Mouse (Mus musculus): ENCODE measurements at regions not wholly inside any gene's neighbourhood (a gene's known extent, or its start where the extent isn't known, plus 50 kb on each side); places are given as distances from the start of the nearest gene placed in this dataset.

DNA sequence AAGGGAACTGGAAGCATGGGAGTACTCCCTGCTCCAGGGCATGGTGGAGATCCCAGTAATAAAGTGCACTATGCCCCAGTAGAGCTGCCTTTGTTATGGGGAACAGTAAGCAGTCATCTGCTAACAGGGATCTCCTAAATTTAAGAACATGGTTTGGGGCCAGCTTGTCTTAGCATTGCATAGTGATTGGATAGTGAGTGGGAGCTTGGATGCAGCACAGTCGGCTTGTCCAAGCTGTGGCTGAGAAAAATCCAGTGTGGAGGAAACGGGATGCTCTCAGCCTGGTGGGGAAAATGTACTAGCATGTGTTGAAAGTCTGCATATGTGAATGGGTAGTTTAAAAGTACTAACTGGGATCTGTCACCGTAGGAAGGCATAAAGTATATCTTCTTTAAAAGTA is 326.6 kb upstream of the Apob start:
- DNase-seq (ENCODE audit: low spot score): no peak

DNA sequence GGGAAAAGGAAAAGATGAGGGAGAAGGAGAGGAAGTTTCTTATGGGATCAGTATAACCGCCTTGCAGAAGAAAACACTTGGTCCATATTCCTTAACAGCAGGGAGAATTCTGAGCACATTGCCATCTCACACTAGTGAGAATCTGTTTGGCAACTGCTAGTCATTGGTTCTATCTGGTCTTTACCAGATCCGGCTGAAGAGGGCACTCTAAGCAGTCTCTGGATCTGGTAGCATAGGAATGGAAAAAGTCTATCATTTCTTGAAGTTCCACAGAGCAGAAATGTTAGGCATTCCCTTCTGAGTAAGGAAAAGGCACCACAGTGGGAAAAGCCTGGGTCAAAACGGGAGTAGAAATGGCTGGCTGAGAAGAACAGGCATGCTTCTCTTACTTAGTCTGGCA is 315.4 kb upstream of the Apob start:
- DNase-seq (ENCODE audit: low spot score): no peak

DNA sequence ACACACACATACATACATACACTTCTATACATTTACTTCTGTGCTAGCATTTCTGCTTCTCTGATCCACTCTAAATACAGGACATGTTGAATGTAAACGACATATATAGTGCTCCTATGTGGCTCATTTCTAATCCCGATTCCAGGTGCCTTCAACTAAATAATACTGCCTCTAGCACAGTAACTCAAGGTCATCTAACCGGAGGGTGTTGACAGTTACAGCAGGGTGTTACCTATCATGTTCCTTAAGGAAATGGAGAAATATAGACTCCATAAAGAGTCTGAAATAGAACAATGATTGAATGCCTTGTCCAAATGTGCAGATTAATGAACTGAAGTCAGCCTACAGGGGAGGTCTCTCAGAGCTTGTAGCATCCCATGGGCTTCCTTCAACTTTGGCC is 307.3 kb upstream of the Apob start:
- no peak for DNase-seq (ENCODE audit: low spot score)

DNA sequence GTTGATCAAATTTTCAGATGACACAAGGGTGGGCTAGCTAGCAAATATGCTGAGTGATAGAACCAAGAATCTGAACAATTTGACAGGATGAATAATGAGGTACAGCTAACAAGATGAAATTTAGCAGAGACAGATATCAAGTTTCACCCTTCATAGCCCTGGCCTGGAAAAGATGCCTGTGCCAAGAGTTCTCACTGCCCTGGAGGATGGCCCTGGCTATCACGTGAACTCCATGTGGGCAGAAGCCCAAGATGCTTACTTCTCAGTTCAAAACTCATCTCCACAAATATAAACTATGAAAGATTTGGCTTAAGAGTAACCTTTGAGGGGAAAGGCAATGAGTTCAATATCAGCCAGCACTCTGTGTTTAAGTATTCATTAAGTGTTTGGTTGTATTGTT is 306.9 kb upstream of the Apob start:
- DNase-seq (ENCODE audit: low spot score): no peak

DNA sequence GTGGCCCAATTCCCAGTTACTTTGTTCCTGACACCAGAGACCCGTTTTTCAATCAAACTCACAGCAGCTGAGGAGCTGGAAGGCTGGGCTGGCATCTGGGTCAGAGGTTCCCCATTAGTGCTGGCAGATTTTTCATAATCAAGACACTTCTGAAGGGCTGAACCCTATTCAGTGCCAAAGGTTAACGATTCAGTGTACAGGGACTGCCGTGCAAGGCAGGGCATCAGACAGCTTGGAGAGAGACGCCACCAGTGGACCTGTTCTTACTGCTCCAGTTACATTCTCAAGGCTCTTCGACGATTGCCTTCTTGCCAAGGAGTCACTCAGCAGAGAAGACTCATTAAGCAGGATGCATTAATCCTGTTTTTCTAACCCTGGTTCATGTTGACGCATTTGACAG is 285.5 kb upstream of the Apob start:
- DNase-seq (ENCODE audit: low spot score): no peak

DNA sequence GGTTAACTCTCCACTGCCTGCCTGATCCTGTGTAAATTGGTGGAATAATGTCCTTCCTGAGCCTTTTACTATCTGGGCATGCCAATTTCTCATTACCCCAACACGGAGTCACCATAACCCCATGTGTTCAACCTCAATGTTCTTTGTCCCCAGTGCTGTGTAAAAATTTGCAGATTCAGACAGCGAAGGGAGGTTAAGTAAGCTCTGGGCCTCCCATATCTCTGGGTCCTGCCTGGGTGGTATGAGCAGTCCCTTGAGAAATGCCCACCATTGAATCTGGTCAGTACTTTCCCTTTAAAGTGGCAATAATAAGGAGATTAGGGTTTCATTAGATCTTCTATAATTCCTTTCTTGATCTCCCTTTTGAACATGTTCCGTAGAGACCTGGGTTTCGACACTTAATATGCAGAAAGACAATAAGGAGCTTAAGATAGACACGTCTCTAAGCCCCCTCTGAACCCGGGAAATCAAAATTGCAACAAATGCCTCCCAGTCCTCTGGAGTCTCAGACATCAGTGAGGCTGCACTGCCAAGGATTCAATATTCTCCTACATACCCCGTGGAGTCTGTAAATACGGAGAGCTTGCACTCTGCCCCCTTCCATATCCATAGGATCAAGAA is 279.0 kb upstream of the Apob start:
- DNase-seq (ENCODE audit: low spot score): no peak

DNA sequence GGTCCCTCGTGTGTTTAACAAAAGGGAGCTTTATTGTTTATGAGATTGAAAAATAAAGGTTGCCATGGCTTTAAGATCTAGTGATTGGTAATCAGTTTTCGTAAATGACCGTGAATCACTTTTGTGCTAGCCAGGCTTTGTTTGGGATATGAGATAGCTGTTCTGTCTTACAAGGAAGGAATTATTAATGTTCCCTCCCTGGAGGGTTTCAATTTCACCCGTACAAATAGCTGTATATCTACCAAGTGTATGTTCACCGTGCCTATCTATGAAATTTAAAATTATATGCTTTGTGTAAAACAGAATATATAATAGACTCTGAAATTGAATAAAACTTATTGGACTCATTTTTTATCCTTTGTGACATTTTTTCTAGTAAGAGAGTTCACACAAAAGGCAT is 268.3 kb upstream of the Apob start:
- DNase-seq (ENCODE audit: low spot score): no peak

DNA sequence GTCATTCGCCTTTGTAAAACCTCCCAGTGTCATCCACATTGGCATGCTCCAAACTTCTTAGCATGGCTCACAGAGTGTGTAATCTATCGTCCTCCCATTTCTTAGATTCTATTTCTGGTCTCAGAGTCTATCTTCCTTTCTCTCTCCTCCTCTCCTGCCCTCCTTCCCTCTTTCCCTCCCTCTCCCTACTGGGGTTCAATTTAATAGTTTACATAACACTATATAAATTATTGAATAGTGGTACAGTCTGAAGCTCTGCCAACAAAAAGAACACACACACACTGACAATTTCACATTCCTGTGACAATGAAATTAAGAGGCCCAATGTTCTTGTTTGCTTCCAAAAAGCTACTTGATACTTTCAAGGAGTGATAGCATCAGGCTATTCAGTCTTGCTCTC is 267.6 kb upstream of the Apob start:
- no peak for DNase-seq (ENCODE audit: low spot score)

DNA sequence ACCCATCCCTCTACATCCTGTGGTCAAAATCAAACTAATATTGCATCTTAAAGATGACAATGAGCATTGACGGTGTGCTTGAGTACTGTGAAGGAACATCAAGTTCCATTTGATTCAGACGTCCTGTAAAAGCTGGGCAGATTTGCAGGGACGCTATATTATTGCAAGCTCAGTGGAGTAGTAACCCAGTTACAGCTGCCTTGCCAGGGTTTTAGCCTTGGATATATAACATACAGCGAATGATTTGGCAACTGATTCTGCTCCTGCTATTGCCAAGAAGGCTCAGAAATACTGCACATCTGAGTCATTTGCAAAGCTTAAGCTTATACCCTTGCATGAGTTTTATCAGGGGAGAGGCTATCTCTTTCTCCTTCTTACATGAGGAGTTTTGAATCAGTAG is 262.4 kb upstream of the Apob start:
- DNase-seq (ENCODE audit: low spot score): no peak

DNA sequence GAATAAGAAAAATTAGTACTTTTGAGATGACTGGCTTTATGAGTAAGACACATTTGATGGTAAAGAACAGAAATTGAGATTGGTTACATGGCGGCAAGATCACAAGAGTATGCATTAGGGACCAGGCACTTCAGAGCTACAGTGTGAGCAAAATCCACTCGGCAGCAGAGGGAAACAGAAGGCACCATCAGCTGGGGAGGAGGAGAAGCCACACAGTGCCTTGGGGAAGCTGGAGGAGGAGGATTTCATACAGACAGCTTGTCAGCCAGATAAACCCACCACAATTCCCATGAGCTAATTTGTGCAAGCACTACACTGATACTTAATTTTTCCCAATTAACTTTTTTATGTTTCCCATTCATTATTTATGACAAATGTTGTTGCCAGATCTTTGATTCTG is 258.9 kb upstream of the Apob start:
- no peak for DNase-seq (ENCODE audit: low spot score)

DNA sequence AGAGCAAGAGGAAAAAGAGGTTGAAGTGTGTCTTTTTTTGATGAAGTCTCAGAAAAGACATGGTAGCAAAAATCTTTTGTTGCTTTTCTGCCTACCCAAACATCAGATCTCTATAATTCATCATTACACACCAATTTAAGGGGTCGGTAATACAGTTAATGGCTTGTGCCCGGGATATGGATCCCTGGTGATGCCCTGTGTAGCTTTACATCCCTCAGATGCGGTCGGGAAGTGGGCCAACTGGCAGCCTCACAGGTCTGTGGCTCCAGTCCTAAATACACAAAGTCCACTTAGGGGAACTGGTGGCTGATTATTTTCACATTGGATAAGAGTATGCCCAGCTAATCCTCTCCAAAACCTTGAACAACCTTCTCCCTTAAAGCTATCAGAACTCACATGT is 258.4 kb upstream of the Apob start:
- no peak for DNase-seq (ENCODE audit: low spot score)

DNA sequence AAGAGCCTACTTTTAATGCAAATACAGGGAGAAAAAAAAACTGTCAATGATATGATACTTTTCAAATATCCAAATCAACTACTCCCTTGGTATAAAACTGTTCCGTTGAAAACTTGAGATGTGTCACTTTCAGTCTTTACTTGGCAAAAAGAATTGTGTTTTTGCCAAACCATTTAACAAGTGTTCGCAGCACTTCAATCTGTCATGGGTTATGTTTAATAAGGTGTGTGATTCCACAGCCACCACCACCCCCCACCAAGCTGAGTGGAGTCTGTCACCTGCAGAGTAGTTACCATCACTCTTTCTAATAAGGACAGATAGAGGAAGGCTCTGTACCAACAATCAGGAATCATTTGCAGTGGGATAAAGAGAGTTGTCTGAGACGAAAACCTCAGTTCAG is 252.5 kb upstream of the Apob start:
- DNase-seq (ENCODE audit: low spot score): no peak

DNA sequence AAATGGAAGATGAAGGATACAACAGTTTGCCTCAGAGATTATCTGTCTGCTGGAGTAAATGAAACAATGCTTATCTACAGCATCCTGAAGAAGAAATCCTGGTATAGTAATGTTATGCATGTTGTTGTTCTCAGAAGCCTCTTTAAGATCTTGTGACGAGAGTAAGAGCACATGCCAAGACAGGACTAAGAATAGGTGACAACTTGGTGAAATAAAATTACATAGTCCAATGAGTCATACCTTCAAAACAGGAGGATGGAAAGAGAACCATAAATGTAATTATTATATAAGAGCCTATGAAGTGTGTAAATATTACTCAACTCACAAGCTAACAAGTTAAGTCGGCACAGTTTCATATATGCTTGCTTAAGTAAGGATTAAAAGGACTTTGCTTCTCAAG is 239.4 kb upstream of the Apob start:
- DNase-seq (ENCODE audit: low spot score): no peak

DNA sequence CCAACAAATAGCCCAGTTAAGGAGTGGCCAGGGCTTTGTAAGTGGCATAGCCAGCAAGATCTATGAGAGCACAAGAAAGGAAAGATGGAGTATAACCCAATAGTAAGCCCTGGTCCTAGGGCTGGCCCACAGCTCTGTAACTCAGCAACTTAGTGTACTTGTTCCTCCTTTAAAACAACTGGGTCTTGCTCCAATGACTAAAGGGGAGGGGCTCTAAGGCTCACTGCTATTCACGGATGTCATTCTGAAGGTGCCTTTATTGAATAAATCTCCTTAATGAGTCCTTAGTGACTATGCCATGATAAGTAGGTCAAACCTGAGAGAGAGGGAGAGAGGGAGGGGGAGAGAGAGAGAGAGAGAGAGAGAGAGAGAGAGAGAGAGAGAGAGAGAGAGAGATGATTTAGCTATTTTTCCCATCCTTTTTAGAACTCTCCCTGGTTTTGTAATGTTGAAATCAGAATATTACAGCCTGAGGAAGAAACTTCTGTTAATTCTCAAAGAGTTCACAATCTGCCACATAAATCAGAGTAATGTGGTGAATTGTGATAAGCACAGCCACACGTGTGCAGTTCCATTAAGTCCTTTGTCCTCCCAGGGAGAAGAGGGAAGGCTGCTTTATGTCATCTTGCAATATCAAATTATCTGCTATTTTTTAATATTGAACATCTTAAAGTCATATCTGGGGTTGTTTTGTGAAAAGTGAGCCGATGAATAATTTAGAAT is 238.7 kb upstream of the Apob start:
- DNase-seq (ENCODE audit: low spot score): no peak

DNA sequence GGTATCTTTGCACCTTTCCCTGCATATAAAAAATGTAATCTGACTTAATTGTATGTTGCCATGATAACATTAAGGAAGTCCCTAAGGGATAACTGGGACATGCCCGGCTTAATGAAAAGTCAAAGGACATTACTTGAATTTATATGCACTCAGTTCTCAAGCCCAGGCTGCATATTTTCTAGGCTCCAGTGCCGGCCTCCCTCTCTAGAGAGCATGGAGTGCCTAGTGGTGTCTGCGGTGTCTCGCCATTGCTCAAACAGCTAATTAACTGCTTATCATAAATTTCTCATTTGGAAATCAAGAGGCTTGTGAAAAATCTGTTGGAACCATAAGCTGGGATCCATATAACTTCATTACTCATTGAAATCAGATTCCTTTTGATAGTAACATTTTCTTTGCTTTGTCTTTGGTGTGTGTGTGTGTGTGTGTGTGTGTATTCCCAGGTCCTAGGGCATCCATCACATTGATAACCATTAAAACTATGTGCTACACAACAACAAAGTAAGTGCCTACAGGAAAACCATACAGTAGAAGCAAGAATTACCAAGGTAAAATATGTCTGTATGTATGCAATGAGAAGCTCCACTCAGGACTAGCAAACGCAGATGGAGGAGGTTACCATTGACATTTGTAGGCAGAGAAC is 238.0 kb upstream of the Apob start:
- DNase-seq (ENCODE audit: low spot score): no peak

DNA sequence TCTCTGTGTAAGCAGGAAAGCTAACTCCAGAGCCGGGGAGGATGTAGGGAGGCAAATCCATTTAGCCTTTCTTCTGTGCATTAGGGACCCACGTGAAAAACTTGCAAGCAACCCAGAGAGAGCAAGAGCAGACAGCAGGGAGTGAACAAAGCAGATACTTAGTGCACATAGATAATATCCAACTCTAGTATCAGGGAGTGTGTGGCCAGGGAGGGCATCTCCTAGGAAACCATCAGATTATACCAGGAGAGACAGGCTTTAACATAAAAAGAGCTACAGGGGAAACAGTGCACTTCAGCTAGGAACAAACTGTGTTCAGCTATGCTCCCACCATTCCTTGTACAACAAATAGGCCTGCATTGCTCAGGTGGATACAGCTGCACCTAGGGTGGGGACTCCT is 230.7 kb upstream of the Apob start:
- no peak for DNase-seq (ENCODE audit: low spot score)

DNA sequence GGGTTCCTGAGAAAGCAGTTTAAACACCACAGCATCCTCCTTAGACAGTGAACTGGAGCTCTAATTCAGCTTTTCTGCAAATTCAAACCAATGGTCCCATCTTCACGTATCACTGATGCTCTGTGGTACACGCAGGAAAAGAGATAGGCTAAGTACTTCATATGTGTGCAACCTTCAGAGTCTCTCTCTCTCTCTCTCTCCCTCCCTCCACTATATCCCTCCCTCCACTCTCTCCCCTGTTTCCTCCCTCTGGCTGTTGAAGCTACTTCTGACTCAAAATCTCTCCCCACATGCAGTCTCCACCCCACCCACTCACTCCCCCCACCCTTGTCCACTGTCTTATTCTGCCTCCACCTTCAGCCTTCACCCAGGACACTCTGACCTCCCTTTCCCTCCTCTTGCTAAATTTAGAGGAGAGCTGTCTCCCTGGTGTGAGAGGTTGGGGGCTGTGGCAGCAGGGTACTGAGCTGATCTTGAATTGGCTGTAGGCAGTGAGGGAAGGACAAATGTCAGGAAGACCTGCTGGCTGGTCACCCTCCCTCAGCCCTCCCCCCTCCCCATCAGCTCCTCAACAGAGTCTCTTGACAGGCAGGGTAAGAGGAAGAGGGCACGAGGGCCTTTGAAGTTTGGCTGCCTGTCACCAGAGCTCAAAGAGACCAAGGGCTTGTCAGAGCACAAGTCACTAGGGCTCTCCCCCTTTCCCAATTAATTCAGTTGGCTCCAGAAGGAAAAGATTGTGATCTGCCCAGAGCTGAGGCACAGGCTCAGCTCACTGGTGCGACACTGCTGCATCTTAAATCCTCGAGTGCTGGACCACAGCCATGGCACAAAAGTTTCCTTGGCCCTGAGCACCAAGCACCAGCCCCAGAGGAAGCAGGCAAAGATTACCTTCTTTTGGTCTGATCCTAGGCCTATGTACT is 227.9 kb upstream of the Apob start:
- no peak for DNase-seq (ENCODE audit: low spot score)

DNA sequence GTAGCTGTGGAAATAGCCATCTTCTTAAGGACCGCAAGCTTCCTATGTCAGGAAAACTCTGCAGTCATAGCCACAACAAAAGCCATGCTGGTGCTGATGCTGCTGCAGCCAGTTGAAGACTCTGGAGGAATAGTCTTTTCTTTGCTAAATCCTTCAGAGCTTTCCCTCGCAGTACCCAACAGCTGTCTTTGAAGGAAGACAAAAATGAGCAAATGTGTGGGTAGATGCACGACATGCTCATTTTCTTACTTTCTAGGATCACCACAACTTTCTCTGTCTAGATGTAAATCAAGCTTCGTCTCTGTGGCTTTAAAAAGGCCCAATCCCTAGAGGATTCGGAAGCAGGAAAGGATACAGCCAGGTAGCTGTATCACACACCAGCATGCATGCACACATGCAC is 222.6 kb upstream of the Apob start:
- DNase-seq (ENCODE audit: low spot score): no peak

DNA sequence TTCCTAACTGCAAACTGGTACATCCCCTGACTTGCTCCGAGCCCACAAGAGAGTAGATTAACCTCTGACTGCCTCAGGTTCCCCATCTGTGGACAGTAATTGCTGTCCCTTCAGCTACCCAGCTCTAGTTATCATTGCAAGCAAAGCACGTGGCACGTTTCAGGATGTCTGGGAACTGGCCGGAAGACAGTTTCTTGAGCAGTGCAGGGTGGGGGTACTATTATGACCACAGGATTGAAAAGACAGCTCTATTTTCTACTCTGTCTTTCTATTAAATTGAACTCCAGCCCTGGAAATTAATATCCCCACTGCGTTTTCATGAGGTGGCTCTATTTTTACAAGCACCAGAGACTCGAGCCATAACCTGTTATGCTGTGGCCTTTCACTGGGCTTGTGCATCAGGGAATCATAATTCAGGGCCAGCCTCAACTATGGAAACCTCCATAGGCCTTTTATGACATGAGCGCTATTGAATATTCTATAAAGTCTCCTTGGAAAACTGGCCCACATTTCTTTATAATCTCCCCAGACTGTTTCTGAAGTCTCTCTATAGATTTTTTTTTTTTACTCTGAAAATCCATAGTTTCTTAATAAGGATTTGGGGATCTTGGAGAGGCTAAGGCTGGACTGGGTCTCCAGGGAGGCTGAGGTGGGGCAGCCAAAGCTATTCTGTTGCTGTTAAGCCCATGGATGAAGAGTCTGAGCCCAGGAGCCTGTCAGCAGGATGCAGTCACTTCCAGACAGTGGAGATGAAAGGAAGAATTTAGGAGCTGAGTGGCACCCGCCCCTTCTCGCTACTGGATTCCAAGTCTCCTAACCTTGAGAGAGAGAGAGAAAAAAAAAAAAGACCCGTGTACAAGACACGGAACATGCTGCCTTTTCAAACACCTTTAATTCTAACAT is 212.4 kb upstream of the Apob start:
- no peak for DNase-seq (ENCODE audit: low spot score)

DNA sequence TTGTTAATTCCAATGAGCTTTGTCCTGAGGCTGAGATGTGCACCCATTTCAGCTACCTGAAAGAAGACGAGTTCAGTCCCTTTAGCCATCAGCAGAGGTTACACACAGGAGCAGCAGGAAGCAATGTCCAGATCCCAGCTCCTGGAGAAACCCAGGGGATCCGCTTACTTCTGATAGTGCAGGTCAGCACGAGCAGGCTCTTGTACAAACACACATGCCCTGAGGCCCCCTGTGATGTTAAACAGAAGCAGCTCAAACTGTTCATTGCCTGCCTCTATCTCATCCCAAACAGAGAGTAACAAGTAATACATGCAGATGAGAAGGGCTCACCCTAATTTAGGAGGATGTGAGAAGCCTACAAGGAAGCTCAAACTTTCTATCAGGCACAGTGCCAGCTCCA is 203.3 kb upstream of the Apob start:
- DNase-seq (ENCODE audit: low spot score): no peak

DNA sequence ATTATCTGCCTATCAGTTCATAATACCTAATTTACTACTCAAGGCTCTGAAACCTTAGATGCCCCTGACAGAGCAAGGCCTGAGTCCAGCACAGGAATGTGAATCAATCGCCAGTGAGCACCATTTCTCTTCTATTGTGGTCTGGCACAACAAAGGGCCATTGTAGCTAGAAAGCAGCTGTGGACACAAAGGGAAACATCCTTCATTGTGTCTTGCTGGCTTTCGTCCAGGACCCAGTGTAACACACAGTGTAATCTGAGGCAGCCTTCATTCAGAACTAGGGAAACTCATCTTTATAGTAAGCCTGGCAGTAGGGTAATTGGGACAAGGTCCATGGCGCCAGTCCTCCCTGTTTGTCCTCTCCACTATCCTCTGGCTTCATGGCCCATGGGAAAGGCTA is 201.1 kb upstream of the Apob start:
- DNase-seq (ENCODE audit: low spot score): no peak
